Mouse (Mus musculus) midbrain, embryonic 13.5 days (tissue): ENCODE data around the gene Cldn34c1. TPM values are rescaled to one million over a fixed set of nuclear protein-coding genes. Genes with fewer than 3 reads are reported as not detected.
"Not testable (repeated sequence)": the region's sequence is repeated elsewhere in the genome, so short reads cannot be mapped to it uniquely, and the experiment has no call there.

ENCODE experiments used
- ATAC-seq: fragments of 200-750 bp; cut with Nextera tagmentation; 2 replicates; pipeline ENCODE4 v1.8.0; 2017; ENCODE audit warnings: mild to moderate bottlenecking, moderate TSS enrichment, moderate library complexity
- H3K27ac ChIP-seq: fragments of 300-500 bp; sonication (generic); 2 replicates; pipeline ENCODE4 v1.5.1; 2015; ENCODE audit warnings: inconsistent platforms, mild to moderate bottlenecking, moderate library complexity
- H3K27me3 ChIP-seq: fragments of 300-500 bp; sonication (generic); 2 replicates; pipeline ENCODE4 v1.6.1; 2015; ENCODE audit warnings: mild to moderate bottlenecking, inconsistent platforms
- H3K36me3 ChIP-seq: fragments of 300-500 bp; sonication (generic); 2 replicates; pipeline ENCODE4 v1.6.1; 2015; ENCODE audit warnings: mild to moderate bottlenecking, inconsistent platforms
- H3K4me1 ChIP-seq: fragments of 300-500 bp; sonication (generic); replicated peaks from 2 replicates; pipeline ENCODE4 v1.6.1; 2015; ENCODE audit warnings: inconsistent platforms
- H3K4me2 ChIP-seq: fragments of 300-500 bp; sonication (generic); replicated peaks from 2 replicates; pipeline ENCODE4 v1.6.1; 2015; ENCODE audit warnings: moderate library complexity, mild to moderate bottlenecking, inconsistent platforms
- H3K4me3 ChIP-seq: fragments of 300-500 bp; sonication (generic); replicated peaks from 2 replicates; pipeline ENCODE4 v1.5.1; 2015; ENCODE audit warnings: mild to moderate bottlenecking, inconsistent platforms
- H3K9ac ChIP-seq: fragments of 300-500 bp; sonication (generic); replicated peaks from 2 replicates; pipeline ENCODE4 v1.6.1; 2015; ENCODE audit warnings: mild to moderate bottlenecking, inconsistent platforms
- H3K9me3 ChIP-seq: fragments of 300-500 bp; sonication (generic); 2 replicates; pipeline ENCODE4 v1.6.1; 2016; ENCODE audit warnings: mild to moderate bottlenecking, inconsistent platforms
- WGBS: fragments of 180-500 bp; shearing (Covaris S2); methylation state at CpG from one replicate; pipeline ENCODE4 v1.1.7; 2015; 5-methylcytosine and 5-hydroxymethylcytosine counted together
- polyA plus RNA-seq: library from polyadenylated mRNA; unstranded; fragments of >200 nt; fragmentation: Nextera tagmentation; extraction: Ambion mirVana; gene quantifications from 2 replicates; pipeline ENCODE4 v1.2.1, GENCODE M21; 2015

The Cldn34c1 gene
- 45.7 and 46.5 TPM in 2 replicates for polyA plus RNA-seq

- H3K36me3 ChIP-seq, result no peaks in the 10 kb centered on the region
- 13% methylated on average over 59 of the region's 66 CpGs for WGBS
- peak within 1 kb of the TSS; percentile 58 for H3K4me3 ChIP-seq
- H3K27ac ChIP-seq, result peak within 1 kb of the TSS; percentile 96
- no peaks in the 10 kb centered on the region for H3K27me3 ChIP-seq
- ATAC-seq, result peak; percentile 99
- H3K4me2 ChIP-seq, result peak within 1 kb of the TSS; percentile 50
- no peaks in the 10 kb centered on the region for H3K9me3 ChIP-seq
- H3K9ac ChIP-seq, result peak within 1 kb of the TSS; percentile 77
- H3K4me1 ChIP-seq, result no peaks in the 10 kb centered on the region
Observed at GRCm38 (mm10) chrX:123103291-123104260, at the start of gene Cldn34c1. Cldn34c1 (plus strand) TSS chrX:123103495.

GRCm38 (mm10) chrX:123087441-123087840, 15.9 kb upstream of the Cldn34c1 start:
- no peak for ATAC-seq
- Histone ChIP-seq H3K4me3 (no peak overlapping the region), H3K9me3 (no peaks in the 10 kb centered on the region), H3K36me3 (no peaks in the 10 kb centered on the region), H3K27me3 (no peaks in the 10 kb centered on the region), H3K4me2 (no peak overlapping the region), H3K9ac (no peak overlapping the region), H3K27ac (no peak overlapping the region), H3K4me1 (no peaks in the 10 kb centered on the region)
- WGBS, result 88% methylated on average over 3 of the region's 3 CpGs

- not testable (repeated sequence) for H3K4me1 ChIP-seq, H3K36me3 ChIP-seq, H3K27me3 ChIP-seq, H3K9me3 ChIP-seq
- WGBS, result 13% methylated on average over 5 of the region's 5 CpGs
- ATAC-seq, result 0 out of 2 replicates have a peak, but pooled peaks have one; percentile 22
- peak overlapping the region; percentile 58 for H3K4me3 ChIP-seq
- peak overlapping the region; percentile 96 for H3K27ac ChIP-seq
- peak overlapping the region; percentile 50 for H3K4me2 ChIP-seq
- peak overlapping the region; percentile 77 for H3K9ac ChIP-seq
Observed at GRCm38 (mm10) chrX:123102806-123103205, 489 bp upstream of the Cldn34c1 start.

GRCm38 (mm10) chrX:123104692-123105091, 1.4 kb downstream of the Cldn34c1 start:
- Histone ChIP-seq H3K4me2 (peak overlapping the region; percentile 50), H3K4me3 (peak overlapping the region; percentile 58), H3K9ac (peak overlapping the region; percentile 77), H3K27ac (peak overlapping the region; percentile 96)
- H3K36me3 ChIP-seq, H3K9me3 ChIP-seq, H3K4me1 ChIP-seq, ATAC-seq, H3K27me3 ChIP-seq: not testable (repeated sequence)
- WGBS, result 13% methylated on average over 7 of the region's 7 CpGs

GRCm38 (mm10) chrX:123222381-123222780, 119.1 kb downstream of the Cldn34c1 start, which contains the start of gene Srsx:
Srsx (minus strand) TSS chrX:123222481.
- not testable (repeated sequence) for H3K9ac ChIP-seq, H3K27me3 ChIP-seq, H3K4me3 ChIP-seq, H3K27ac ChIP-seq, H3K4me1 ChIP-seq, ATAC-seq, H3K36me3 ChIP-seq, H3K4me2 ChIP-seq, H3K9me3 ChIP-seq
- 80% methylated on average over 1 of the region's 1 CpGs for WGBS

Other genes starting within 250 kb of the Cldn34c1 start
- gene Gm17521, start 73.8 kb upstream of the Cldn34c1 start, polyA plus RNA-seq, result not detected in 2 replicates
- gene Srsx, start 119.0 kb downstream of the Cldn34c1 start, polyA plus RNA-seq, result not detected in 2 replicates
- not detected in 2 replicates for gene Gm17577, start 143.4 kb downstream of the Cldn34c1 start, polyA plus RNA-seq